Mouse (Mus musculus) heart, postnatal 0 days (tissue): ENCODE data around the gene Srsf1.

Experiments used
- CTCF ChIP-seq: IDR thresholded peaks from 2 replicates; pipeline ENCODE4 v1.5.1; 2016; ENCODE audit warnings: antibody characterized with exemption, control low read depth, low read depth
- EP300 ChIP-seq: IDR thresholded peaks from 2 replicates; pipeline ENCODE4 v1.6.1; 2016; ENCODE audit warnings: antibody characterized with exemption, low read depth

- TF ChIP-seq CTCF: no peak
- no peak for TF ChIP-seq EP300
Observed at GRCm38 (mm10) chr11:88091949-88092348, 44.8 kb downstream of the Srsf1 start.
